Mouse (Mus musculus) right cerebral cortex, adult 18-20 months (tissue): ENCODE measurements around the gene Clec16a.

ENCODE experiments used
- DNase-seq: peaks from one replicate; pipeline ENCODE4 v3.0.0; 2022; ENCODE audit warnings: mixed read lengths

Gene Clec16a

DNA sequence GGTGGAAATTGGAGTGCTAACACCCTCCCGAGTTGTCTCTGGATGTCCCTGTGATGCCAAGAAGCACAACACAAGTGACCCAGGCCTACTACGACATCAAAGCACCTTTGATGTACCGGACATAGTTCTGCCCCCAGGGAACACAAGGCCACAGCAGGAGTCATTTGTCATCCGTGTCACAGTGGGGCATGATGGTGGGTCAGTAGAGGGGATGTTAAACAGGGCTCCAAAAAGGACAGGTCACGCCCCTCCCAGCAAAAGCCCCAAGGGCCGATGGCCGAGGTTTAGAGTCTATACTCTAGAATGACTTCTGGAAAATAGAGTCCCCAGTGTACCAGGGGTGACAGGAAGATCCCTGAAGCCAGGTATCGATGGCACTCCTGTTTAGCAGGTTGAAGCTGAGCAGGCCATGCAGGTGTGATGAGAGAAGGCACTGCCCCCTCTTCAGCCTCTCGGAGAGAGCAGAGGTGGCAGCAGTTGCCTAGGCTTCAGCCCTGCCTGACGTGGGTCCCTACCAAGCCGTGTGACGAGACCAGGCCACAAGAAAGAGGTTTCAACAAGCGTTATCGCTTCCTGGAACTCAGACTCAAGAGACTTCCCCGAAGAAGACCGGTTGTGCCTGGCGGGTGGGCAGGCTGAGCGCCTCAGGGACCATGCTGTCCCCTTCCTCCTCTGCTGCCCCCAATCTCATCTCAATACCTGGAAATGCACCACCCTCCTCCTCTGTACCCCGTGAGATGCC, 226.8 kb downstream of the Clec16a start:
- DNase-seq, result no peak

DNA sequence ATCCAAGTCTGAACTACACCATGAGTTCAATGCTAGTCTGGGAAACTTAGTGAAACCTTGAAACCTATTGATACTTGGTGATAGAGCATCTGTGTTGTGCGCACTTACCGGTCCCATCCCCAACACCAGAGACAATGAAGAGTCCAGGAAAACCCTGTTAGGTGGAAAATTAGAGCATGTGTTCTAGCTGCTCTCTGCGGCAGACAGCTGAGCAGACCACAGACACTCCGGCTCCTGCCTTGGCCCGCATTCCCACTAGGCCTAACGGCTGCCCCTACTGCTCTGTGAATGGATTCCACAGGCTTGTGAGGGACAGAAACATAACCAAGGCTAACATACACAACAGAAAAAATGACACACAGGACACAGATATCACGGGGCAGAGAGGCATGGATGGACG, 228.4 kb downstream of the Clec16a start:
- no peak for DNase-seq

DNA sequence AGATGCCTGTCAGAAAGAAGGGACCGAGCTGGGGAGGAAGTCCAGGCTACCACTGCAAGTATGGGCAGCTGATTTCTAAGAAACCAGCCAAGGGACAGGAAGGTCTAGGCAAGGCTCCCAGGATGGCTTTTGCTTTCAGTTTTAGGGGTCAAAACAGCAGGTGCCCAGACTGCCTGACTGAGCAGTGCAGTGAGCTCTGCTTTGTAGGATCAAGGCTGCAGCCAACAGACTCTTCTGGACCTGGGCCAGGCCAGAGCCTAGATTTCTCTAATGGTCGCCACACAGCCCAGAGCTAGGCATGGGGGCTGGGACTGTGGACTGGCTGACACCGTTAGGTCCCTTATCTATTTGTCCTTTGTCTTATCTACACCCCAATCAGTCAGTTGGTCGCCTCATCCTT, 229.6 kb downstream of the Clec16a start:
- no peak for DNase-seq

DNA sequence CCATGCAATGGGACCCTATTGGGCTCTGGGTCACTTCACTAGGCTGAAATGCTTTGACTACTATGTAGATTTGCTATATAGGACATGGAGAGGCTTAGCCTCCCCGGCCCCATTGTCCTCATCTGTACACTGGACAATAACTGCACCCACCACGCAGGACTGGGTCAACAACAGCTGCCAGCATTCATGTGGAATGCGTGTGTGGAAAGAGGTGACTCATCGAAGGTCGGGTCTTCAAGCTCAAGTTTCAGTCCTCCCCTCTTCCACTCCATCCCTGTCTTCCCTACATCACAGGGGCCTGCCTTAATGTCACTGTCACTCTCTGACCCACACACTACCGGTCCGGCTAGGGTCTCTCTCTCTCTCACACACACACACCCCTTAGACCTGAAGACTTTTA, 231.2 kb downstream of the Clec16a start:
- DNase-seq, result no peak

DNA sequence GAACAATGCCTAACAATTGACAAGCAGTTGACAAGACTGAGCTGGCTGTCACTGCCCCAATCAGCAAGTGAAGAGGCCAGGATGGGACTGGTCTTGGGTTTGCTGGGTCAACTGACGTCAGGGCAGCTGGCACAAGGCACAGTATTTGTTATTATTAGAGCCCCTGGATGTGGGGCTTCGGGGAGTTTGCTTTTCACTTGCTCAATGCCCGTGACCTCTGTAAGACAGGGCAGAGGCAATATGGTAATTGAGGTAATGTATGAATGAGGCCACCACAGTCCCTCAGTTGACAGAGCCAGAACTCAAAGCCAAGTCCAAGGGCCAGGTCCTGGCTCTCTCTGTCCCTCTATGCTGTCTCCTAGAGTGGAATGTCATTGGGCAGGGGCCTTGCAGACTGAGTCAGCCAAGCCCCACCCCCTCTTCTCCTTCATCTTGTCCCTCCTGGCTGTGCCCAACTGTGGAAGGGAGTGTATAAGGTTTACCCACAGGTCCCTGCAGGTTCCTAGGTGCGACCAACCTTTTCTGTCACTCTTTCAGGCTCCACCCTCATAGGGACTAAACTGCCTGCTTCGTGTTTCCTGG, 232.5 kb downstream of the Clec16a start:
- no peak for DNase-seq

DNA sequence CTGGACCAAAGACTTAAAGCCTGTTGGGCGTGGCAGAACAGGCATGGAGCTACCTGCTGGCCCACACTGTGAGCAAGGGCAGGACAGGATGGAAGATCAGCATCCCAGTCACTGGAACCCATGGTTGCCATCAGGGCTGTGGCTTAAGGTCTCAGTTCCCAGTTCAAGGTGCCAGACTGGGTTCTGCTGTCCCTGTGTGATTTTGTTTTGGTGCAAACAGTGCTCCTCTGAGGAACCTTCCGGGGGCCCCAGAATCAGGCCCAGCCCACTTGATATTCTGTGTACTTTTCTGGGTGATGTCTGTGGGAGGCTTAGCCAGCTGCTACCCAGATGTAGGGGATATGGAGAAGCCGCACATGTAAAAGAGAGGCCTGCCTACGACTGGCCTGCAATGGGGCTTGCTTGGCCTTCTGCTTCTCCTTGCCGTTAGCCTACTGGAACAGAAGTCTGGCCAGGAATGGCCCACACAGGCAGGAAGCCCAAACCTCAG, 235.5 kb downstream of the Clec16a start:
- no peak for DNase-seq

DNA sequence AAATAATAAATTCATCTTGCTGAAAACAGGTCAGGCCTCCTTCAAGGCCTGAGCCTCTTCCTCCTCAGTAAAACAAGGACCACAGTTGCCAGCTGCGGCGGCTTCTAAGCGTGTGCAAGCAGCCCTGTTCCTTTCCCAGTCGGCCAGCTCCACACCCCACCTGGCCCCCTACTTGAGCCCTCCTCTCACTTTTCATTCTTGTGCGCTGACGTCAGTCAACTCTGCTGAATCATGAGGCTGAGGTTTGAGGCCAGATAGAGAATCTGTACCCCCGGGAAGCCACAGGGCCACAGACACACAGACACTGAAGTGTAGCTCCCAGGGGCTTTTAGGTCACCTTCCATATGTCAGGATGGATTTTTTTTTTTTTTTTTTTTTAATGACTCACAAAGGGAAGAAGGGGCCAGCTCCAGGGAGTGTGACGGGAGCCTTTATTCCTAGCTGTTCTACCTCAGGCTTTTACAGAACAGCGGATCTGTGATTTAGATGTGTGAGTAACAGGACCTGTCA, 236.8 kb downstream of the Clec16a start:
- DNase-seq, result no peak

DNA sequence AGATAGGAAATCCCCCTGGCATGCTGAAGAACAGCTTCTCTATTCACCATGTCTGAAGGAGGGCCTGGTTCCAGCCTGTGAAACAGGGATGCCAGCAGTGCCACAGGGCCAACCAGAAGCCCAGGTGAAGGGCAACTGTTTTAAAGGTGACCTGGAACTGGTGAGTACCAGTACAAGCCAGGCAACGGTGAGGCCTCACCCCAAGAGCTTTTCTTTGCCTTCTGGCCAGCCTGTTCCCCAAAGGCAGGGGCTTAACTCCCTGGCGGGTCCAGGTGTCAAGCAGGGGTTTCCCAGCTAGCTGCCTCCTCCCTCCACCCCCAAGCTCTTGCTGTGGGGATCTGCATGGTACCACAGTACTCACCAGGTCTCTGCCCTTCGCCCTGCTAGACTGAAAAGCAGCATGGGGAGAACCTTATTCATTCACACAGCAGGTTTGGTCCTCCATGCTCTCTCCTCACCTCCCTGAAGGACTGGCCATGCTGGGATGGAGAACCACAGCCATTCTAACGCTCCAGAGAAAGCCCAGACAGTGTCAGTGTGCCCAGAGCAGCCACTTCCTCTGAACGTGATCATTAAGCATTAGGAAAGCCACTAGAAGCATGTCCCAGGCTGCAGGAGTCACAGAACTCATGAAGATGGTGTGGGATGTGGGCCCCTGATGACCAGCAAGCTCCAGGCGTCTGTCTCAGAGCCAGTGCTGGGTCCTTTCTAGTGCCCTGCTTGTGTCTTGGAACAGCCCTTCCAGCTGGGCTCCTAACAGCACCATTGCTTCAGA, 237.4 kb downstream of the Clec16a start:
- DNase-seq, result no peak

DNA sequence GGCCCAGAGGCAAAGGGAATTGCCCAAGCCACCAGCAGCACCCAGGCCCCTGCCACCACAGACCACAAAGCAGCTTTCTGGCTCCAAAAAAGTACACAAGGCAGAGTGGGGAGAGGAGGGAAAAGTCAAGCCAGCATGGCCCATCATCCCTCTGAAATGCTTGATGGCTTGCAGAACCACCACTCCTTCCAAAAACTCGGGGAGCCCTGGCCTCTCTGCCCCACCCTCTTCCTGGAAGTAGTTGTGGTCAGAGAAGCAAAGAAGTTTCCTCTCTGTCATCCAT, 238.0 kb downstream of the Clec16a start:
- no peak for DNase-seq

DNA sequence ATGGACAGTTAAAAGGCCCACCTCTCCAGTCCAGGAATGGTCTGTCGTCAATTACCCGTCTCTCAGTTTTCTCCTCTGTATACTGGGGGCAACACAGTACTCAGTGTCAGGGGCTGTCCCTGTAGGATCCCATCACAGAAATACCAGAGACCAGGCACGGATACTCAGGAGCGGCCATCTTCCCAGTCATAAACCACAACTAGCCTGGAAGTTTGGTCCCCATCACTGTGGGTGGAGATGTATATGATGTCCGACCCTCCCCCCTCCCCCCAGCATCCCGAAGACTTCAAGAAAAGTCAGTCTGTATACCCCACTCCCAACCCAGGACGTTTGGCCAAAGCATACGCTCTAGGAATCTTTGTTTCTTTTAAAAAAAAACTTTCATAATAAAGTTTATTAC, 238.3 kb downstream of the Clec16a start:
- no peak for DNase-seq

DNA sequence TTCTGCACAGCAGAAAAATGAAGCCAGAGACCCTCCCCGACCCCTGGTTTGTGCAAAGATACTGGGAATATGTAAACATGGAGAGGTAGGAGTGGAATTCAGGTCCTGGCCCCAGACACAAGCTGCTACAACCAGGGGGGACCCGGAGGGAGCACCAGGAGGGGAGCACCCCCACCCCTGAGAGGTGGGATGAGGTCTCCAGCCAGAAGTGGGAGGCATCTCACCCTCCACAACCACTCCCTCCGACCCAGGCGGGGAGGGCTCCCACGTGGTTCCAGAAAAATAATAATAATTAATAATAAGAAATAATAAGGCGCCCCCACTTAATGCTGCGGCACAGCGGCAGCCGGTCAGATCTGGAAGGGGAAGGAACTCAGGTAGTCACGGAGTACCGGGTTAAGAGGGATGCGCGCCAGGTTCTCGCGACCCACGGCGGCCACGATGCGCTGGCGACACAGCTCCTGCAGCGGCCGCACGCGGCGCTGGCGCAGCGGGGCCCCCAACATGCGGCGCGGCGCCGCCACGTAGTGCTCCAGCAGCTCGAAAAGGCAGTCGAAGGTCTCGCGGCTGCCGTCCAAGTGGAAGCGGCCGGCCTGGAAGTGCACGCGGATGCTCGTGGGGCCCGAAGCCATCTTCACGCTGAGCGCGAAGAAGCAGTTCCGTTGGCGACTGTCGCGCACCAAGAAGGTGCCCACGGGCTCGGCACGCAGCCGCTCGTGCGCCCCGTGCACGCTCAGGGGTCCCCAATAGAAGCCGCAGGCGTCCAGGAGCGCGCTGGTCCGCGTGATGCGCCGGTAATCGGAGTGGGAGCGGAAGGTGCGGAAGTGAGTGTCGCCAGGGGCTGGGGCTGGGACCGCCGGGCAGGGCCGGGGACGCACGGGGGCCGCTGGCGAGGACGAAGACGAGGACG, 239.0 kb downstream of the Clec16a start:
- DNase-seq, result peak; percentile 18

DNA sequence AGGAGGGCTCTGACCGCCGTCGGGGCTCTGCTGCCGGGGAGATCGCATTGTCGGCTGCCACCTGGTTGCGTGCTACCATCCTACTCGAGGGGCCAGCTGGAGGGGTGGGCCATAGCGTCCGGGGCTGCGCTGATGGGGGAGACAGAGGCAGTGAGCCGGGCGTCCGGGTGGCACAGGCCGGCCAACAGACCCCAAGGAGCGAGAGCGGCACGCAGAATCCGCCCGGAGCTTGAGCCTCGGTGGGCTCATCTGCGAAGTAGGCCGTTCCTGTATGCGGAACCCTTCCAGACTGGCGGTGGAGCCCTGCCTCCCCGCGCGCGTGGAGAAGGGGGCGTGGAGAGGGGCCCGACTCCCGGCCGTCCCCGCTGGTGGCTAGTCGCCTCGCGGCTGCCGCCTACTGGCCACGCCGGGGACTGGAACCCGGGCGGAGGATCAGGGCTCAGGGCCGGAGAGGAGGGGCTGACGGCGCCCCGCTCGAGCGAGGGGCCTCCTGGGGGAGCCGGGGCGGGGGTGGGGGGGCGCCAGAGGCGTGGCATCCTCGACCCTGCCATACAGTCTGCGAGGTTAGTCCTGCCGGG, 239.7 kb downstream of the Clec16a start:
- DNase-seq, result peak; percentile 78

DNA sequence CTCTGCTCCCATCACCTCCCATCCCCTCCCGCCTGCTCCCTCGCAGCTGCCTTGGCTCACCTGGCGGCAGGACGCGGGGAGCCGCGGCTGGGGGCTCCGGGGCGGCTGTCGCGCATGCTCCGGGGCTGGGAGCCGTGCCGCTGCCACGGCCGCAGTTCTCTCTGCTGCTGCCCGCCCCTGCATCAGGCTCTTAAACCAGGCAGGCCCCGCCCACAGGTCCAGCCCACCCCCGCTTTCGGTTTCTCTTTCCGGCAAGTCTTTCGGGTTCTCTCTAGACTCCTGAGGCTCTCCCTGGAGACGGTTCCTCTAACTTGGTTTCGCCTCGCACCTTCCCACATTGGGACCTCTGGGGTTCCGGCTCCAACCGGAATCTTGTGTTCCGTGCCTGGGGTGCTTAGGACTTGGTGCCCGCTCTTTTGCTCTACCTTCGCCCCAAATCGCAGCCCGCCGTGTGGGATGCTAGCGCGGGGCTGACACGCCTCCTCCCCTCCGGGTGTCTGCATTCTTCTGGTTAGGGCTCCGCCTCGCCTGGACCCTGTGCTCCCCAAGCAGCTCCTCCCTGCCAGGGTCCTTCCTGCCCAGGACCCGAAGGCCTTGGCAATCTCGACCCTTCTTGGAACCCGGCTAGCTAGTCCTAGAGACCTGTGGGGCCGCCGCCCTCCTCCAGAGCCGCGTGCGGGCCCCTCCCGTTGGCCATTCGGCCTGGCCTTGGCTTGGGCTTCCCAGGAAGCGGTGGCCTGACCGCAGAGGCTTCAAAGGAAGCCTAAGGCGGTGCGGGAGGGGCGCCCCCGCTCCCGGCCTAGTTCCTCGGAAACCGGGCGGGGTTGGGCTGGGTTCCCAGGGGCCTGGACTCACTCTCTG, 240.5 kb downstream of the Clec16a start, which contains the start of gene Socs1:
Gene Socs1 (minus strand): TSS at position 166 of the 861 bp plus-strand sequence.
- peak; percentile 79 for DNase-seq

DNA sequence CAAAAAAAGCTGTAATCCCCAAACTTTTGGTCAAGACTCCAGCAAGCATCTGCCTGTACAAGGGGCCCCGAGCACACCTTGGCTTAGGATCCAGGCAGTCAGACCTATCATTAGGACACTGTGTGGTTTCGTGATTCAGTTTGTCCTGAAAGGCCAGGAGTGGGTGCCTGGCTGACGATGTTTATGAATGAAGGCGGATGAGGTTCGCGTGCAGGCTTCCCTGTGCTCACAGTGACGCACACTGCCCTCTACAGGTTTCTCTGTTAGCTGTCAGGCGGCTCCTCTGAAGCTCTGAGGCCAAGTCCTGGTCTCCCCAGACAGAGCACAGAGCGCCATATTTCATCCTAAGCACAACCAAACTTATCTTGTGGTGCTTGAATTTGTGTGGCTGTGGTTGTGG, 241.1 kb downstream of the Clec16a start:
- DNase-seq, result peak; percentile 85

DNA sequence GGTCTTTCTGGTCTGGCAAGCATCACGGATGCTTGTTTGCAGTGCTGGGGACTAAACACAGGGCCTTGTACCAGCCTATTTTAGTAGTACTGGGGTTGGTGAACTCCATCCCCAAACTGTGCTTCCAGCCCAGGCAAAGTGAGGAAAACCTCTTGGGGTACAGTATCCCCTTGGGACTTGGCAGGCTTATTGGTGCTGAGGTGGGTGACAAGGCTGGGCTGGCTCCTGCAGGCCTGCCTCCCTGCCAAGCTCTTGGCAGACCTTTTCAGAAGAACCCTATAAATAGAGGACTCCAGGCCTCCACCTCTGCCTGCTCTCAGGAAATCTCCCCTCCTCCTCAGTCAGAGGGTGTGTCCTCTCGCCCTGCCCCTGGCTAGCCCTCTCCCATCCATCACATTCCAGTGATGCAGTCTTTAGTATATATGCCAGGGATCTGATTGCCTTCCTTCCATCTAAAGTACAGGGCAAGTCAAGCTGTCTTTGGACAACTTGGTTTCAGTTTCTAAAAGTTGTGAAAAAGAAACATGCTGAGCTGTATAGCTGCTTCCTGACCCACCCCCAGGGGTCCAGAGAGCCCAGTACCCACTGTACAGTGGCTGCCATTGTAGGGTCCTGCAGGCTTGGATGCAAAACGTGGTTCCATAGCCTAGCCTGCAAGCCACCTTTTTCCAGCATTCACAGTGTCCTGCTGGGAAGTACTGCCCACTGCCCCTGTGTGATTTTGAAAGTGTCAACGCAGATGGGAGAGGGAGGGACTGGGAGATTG, 241.8 kb downstream of the Clec16a start:
- DNase-seq, result no peak

DNA sequence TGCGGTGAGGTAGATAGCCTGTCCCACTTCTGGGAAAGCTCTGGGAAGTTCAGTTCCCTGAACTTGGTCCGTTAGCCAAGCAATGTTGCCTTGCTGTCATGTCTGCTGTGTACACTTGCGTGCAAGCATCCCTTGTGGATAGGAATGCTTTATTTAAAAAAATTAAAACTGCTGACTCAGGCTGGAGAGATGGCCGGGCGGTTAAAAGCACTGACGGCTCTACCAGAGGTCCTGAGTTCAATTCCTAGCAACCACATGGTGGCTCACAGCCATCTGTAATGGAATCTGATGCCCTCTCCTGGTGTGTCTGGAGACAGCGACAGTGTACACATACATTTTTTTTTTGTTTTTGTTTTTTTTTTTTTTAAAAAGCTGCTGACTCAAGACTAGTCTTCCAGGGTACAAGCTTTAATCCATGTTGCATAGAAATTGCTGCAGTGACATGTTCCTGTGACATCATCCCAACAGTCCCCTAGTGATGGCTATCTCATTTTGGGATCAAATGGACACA, 242.5 kb downstream of the Clec16a start:
- no peak for DNase-seq

DNA sequence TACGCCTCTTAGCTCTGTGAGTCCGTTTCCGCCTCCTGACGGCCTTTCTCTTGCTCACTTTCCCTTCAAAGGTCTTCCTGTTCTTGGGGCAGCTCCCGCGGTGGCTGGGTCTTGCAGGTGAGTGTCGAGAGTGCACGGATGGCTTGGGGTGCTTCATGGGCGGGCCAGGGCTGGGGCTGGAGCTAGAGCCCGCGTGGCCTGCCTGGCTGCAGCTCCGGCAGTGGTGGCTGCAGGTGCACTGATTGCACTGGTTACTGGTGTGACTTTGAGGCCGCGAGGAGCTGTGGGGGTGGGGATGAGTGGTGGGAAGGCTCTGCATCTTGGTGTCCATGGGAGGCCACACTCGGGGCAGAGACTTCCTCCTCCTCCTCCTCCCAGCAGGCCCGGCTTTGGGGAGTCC, 243.1 kb downstream of the Clec16a start, which contains the start of gene Tnp2:
Gene Tnp2 (minus strand): TSS at position 390 of the 400 bp plus-strand sequence.
- no peak for DNase-seq

DNA sequence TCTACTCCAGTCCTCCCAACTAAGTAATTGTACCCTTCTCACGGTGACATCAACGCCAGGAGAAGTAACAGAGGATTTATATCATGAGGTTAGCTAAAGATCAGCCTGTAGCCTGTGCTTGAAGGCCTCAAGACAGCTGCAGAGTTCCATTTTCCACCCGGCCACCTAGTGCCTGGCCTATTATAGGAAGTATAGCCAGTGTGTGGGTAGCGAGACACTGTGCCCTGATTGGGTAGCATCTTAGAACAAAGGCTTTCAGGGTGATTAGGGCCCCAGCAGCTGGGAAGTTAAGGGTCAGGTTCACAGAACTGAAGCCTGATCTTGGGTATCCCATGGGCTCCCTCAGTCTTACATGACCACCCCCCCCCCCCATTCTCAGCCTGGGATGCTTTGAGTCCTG, 243.7 kb downstream of the Clec16a start:
- DNase-seq, result no peak

DNA sequence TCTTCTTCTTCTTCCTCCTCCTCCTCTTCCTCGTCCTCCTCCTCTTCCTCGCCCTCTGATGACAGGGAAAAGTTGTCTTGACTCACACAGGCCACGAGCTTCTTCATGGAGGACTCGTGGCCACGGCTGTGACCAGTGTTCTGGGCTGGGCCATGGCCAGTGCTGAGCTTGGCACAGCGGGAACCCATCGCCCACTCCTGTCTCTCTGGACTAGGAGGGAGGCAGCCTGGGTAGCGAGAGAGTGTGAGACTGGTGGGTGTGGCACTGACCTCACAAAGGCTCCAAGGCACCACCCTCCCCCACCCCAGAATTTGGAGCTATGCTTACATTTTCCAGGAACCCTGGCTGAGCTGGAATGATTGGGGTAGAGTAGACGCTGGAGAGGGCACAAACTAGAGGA, 245.6 kb downstream of the Clec16a start, which contains the start of gene Prm3:
Gene Prm3 (minus strand): TSS at position 213 of the 400 bp plus-strand sequence.
- DNase-seq, result no peak
